Mouse (Mus musculus) spleen, adult 2 months (tissue): Measurements from ENCODE around the gene Cdca4.

ENCODE experiments used
- CTCF ChIP-seq: fragments of 200-500 bp; IDR thresholded peaks from 2 replicates; pipeline ENCODE4 v1.5.1; 2011; ENCODE audit warnings: mild to moderate bottlenecking, inconsistent platforms; ENCODE audit not compliant: insufficient read depth, insufficient read length, insufficient replicate concordance; ENCODE audit errors: extremely low read depth
- POLR2A ChIP-seq: fragments of 200-500 bp; IDR thresholded peaks from 2 replicates; pipeline ENCODE4 v1.6.1; 2011; ENCODE audit warnings: low read depth, low read length, inconsistent platforms

DNA sequence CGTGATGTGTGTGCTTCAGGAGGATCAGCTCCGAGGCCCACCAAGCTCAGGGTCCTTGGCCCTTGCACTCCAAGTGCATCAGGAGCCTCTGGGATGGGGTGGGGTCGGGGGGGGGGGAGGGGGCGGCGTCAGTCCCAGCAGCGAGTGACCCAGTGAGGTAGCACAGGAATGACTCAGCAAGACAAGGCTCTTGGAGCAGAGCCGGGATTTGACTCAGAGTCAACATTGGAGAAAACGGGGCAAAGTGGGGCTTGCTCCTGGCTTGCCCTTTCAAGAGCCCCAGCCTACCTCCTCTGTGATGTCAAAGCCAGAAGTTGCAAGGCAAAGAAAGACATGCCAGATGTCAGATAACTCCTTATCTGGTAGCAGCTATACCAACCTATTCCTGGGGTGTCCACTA lies 21.9 kb upstream of the Cdca4 start:
- TF ChIP-seq POLR2A (no peak), CTCF (no peak)
